Mouse (Mus musculus) embryonic facial prominence, embryonic 12.5 days (tissue): ENCODE measurements at regions not wholly inside any gene's neighbourhood (a gene's known extent, or its start where the extent isn't known, plus 50 kb on each side); places are given as distances from the start of the nearest gene placed in this dataset.

Experiments used
- ATAC-seq: fragments of 200-750 bp; cut with Nextera tagmentation; 2 replicates; pipeline ENCODE4 v1.8.0; 2017; ENCODE audit not compliant: insufficient number of reproducible peaks, insufficient read depth, low FRiP score, low TSS enrichment
- H3K27ac ChIP-seq: fragments of 300-500 bp; sonication (generic); 2 replicates; pipeline ENCODE4 v1.5.1; 2016; ENCODE audit warnings: mild to moderate bottlenecking
- H3K27me3 ChIP-seq: fragments of 300-500 bp; sonication (generic); 2 replicates; pipeline ENCODE4 v1.6.1; 2016; ENCODE audit warnings: mild to moderate bottlenecking, moderate library complexity
- H3K36me3 ChIP-seq: fragments of 300-500 bp; sonication (generic); 2 replicates; pipeline ENCODE4 v1.6.1; 2016; ENCODE audit warnings: mild to moderate bottlenecking
- H3K4me1 ChIP-seq: fragments of 300-500 bp; sonication (generic); 2 replicates; pipeline ENCODE4 v1.6.1; 2016
- H3K4me2 ChIP-seq: fragments of 300-500 bp; sonication (generic); replicated peaks from 2 replicates; pipeline ENCODE4 v1.6.1; 2016; ENCODE audit warnings: mild to moderate bottlenecking, moderate library complexity
- H3K4me3 ChIP-seq: fragments of 300-500 bp; sonication (generic); 2 replicates; pipeline ENCODE4 v1.5.1; 2016; ENCODE audit warnings: mild to moderate bottlenecking
- H3K9ac ChIP-seq: fragments of 300-500 bp; sonication (generic); 2 replicates; pipeline ENCODE4 v1.6.1; 2016; ENCODE audit warnings: mild to moderate bottlenecking, moderate library complexity
- H3K9me3 ChIP-seq: fragments of 300-500 bp; sonication (generic); 2 replicates; pipeline ENCODE4 v1.6.1; 2016; ENCODE audit warnings: mild to moderate bottlenecking, moderate library complexity
- WGBS: fragments of 180-500 bp; shearing (Covaris S2); methylation state at CpG from one replicate; pipeline ENCODE4 v1.1.7; 2016; 5-methylcytosine and 5-hydroxymethylcytosine counted together

- ATAC-seq: no peak
- 79% methylated on average over 3 of the region's 3 CpGs for whole genome bisulfite sequencing
- no peak overlapping the region for H3K4me2 ChIP-seq
These were observed 334.6 kb downstream of the Sv2b start for GRCm38 (mm10) chr7:74974448-74974847.

GRCm38 (mm10) chr7:74944421-74945098 lies 364.5 kb downstream of the Sv2b start:
- Histone ChIP-seq H3K4me1 (no peaks in the 10 kb centered on the region), H3K36me3 (no peaks in the 10 kb centered on the region), H3K4me3 (no peak overlapping the region), H3K4me2 (no peak overlapping the region), H3K9me3 (no peaks in the 10 kb centered on the region), H3K27me3 (no peaks in the 10 kb centered on the region), H3K27ac (no peak overlapping the region), H3K9ac (no peak overlapping the region)
- ATAC-seq: no peak
- WGBS: 79% methylated on average over 5 of the region's 5 CpGs

More at GRCm38 (mm10) chr7:74974448-74974847, 334.6 kb downstream of the Sv2b start:
- no peaks in the 10 kb centered on the region for H3K9me3 ChIP-seq
- H3K27ac ChIP-seq: no peak overlapping the region
- no peaks in the 10 kb centered on the region for H3K36me3 ChIP-seq
- H3K4me3 ChIP-seq: no peak overlapping the region
- H3K9ac ChIP-seq: no peak overlapping the region
- H3K27me3 ChIP-seq: no peaks in the 10 kb centered on the region
- H3K4me1 ChIP-seq: no peaks in the 10 kb centered on the region

- Histone ChIP-seq H3K4me3 (no peak overlapping the region), H3K4me2 (no peak overlapping the region), H3K27ac (no peak overlapping the region), H3K4me1 (no peaks in the 10 kb centered on the region), H3K9ac (no peak overlapping the region), H3K9me3 (no peaks in the 10 kb centered on the region), H3K36me3 (no peaks in the 10 kb centered on the region), H3K27me3 (no peaks in the 10 kb centered on the region)
- ATAC-seq: no peak
- 87% methylated on average over 4 of the region's 4 CpGs for WGBS
These were observed 366.1 kb downstream of the Sv2b start for GRCm38 (mm10) chr7:74942917-74943316.

GRCm38 (mm10) chr7:74942146-74942545 lies 366.9 kb downstream of the Sv2b start:
- no peak for ATAC-seq
- H3K27me3 ChIP-seq: no peaks in the 10 kb centered on the region
- H3K9me3 ChIP-seq: no peaks in the 10 kb centered on the region
- H3K4me1 ChIP-seq: no peaks in the 10 kb centered on the region
- H3K9ac ChIP-seq: no peak overlapping the region
- 49% methylated on average over 3 of the region's 3 CpGs for WGBS
- H3K27ac ChIP-seq: no peak overlapping the region
- H3K4me3 ChIP-seq: no peak overlapping the region
- no peak overlapping the region for H3K4me2 ChIP-seq
- H3K36me3 ChIP-seq: no peaks in the 10 kb centered on the region

GRCm38 (mm10) chr7:74929142-74929829 lies 374.7 kb upstream of the Slco3a1 start:
- Histone ChIP-seq H3K4me2 (no peak overlapping the region), H3K4me3 (no peak overlapping the region), H3K27me3 (no peaks in the 10 kb centered on the region), H3K9ac (no peak overlapping the region), H3K4me1 (no peaks in the 10 kb centered on the region), H3K9me3 (no peaks in the 10 kb centered on the region), H3K27ac (no peak overlapping the region), H3K36me3 (no peaks in the 10 kb centered on the region)
- no peak for ATAC-seq
- WGBS: 63% methylated on average over 8 of the region's 8 CpGs

- Histone ChIP-seq H3K4me1 (no peaks in the 10 kb centered on the region), H3K4me3 (no peak overlapping the region), H3K27me3 (no peaks in the 10 kb centered on the region), H3K9ac (no peak overlapping the region), H3K9me3 (no peaks in the 10 kb centered on the region), H3K36me3 (no peaks in the 10 kb centered on the region), H3K27ac (no peak overlapping the region), H3K4me2 (no peak overlapping the region)
- 72% methylated on average over 6 of the region's 6 CpGs for WGBS
- no peak for ATAC-seq
These were observed 373.8 kb upstream of the Slco3a1 start for GRCm38 (mm10) chr7:74928226-74928927.

- H3K4me3 ChIP-seq: no peak overlapping the region
- ATAC-seq: no peak
- no peak overlapping the region for H3K27ac ChIP-seq
- H3K9me3 ChIP-seq: no peaks in the 10 kb centered on the region
- H3K27me3 ChIP-seq: no peaks in the 10 kb centered on the region
- no peaks in the 10 kb centered on the region for H3K4me1 ChIP-seq
- H3K36me3 ChIP-seq: no peaks in the 10 kb centered on the region
- WGBS: 64% methylated on average over 2 of the region's 2 CpGs
- no peak overlapping the region for H3K4me2 ChIP-seq
- no peak overlapping the region for H3K9ac ChIP-seq
These were observed 372.1 kb upstream of the Slco3a1 start for GRCm38 (mm10) chr7:74926729-74927128.

- 80% methylated on average over 1 of the region's 1 CpGs for WGBS
- Histone ChIP-seq H3K4me1 (no peaks in the 10 kb centered on the region), H3K9ac (no peak overlapping the region), H3K4me2 (no peak overlapping the region), H3K27me3 (no peaks in the 10 kb centered on the region), H3K9me3 (no peaks in the 10 kb centered on the region), H3K27ac (no peak overlapping the region), H3K36me3 (no peaks in the 10 kb centered on the region), H3K4me3 (no peak overlapping the region)
- ATAC-seq: no peak
These were observed 369.6 kb upstream of the Slco3a1 start for GRCm38 (mm10) chr7:74924156-74924555.

GRCm38 (mm10) chr7:74908311-74908962 lies 353.9 kb upstream of the Slco3a1 start:
- 0 out of 2 replicates have a peak, but pooled peaks cover 3% of the 10 kb centered on the region for H3K4me1 ChIP-seq
- H3K4me3 ChIP-seq: no peak overlapping the region
- no peaks in the 10 kb centered on the region for H3K36me3 ChIP-seq
- 39% methylated on average over 3 of the region's 3 CpGs for WGBS
- H3K27me3 ChIP-seq: no peaks in the 10 kb centered on the region
- no peaks in the 10 kb centered on the region for H3K9me3 ChIP-seq
- H3K27ac ChIP-seq: no peak overlapping the region
- H3K9ac ChIP-seq: no peak overlapping the region
- H3K4me2 ChIP-seq: no peak overlapping the region
- no peak for ATAC-seq

GRCm38 (mm10) chr7:74907391-74907790 lies 352.8 kb upstream of the Slco3a1 start:
- H3K36me3 ChIP-seq: no peaks in the 10 kb centered on the region
- WGBS: 33% methylated on average over 1 of the region's 1 CpGs

GRCm38 (mm10) chr7:74877466-74877865 lies 322.9 kb upstream of the Slco3a1 start:
- no peak for ATAC-seq
- H3K9me3 ChIP-seq: no peaks in the 10 kb centered on the region
- H3K9ac ChIP-seq: no peak overlapping the region
- H3K4me1 ChIP-seq: no peaks in the 10 kb centered on the region
- no peak overlapping the region for H3K27ac ChIP-seq
- no peak overlapping the region for H3K4me3 ChIP-seq
- no peaks in the 10 kb centered on the region for H3K36me3 ChIP-seq
- no peak overlapping the region for H3K4me2 ChIP-seq
- 72% methylated on average over 3 of the region's 3 CpGs for WGBS
- no peaks in the 10 kb centered on the region for H3K27me3 ChIP-seq

More at GRCm38 (mm10) chr7:74907391-74907790, 352.8 kb upstream of the Slco3a1 start:
- no peak overlapping the region for H3K27ac ChIP-seq
- no peaks in the 10 kb centered on the region for H3K27me3 ChIP-seq
- ATAC-seq: no peak
- H3K9ac ChIP-seq: no peak overlapping the region
- H3K4me3 ChIP-seq: no peak overlapping the region
- H3K4me1 ChIP-seq: 0 out of 2 replicates have a peak, but pooled peaks cover 3% of the 10 kb centered on the region
- H3K9me3 ChIP-seq: no peaks in the 10 kb centered on the region
- H3K4me2 ChIP-seq: no peak overlapping the region
